Mouse (Mus musculus): ENCODE measurements at regions not wholly inside any gene's neighbourhood (a gene's known extent, or its start where the extent isn't known, plus 50 kb on each side); places are given as distances from the start of the nearest gene placed in this dataset.
A peak's percentile ranks its signal among the peaks of the same experiment; 100 is the strongest.

- in situ Hi-C loops (cut with MboI; ENCODE audit: low pct_ligation_motif_present, low pct_unique_long_range_greater_than_20kb, low sequenced_read_pairs): no loop called here
- TF ChIP-seq MEF2A (IDR thresholded peaks at IDR 0.05; ENCODE audit: borderline replicate concordance, low read depth, low read length): no peak
- TF ChIP-seq GABPA (IDR thresholded peaks at IDR 0.05; ENCODE audit: insufficient replicate concordance, low read depth, low read length): no peak
- no peak for TF ChIP-seq CHD2 (IDR thresholded peaks at IDR 0.05; ENCODE audit: low read length)
- TF ChIP-seq EP300 (IDR thresholded peaks at IDR 0.05; ENCODE audit: low read length): no peak
- no peak for TF ChIP-seq HCFC1 (IDR thresholded peaks at IDR 0.05; ENCODE audit: low read depth, low read length)
- TF ChIP-seq TBP (conservative IDR thresholded peaks at IDR 0.05; ENCODE audit: low read depth, low read length): no peak
- TF ChIP-seq NRF1 (IDR thresholded peaks at IDR 0.05; ENCODE audit: low read depth, low read length): no peak
- TF ChIP-seq NELFE (IDR thresholded peaks at IDR 0.05; ENCODE audit: low read depth, low read length): no peak
- no peaks in the 10 kb centered on the region for H3K36me3 ChIP-seq (replicated peaks in 1 of 2; ENCODE audit: control insufficient read depth in 1 of 2, insufficient read depth in 1 of 2, low read length in 1 of 2)
- H3K4me1 ChIP-seq (ENCODE audit: control insufficient read depth in 1 of 2, insufficient read depth in 2 of 2): peaks cover 0 to 54% of the 10 kb centered on the region in 2 experiments; a peak in 2 of 4 replicates
- H3K27me3 ChIP-seq (replicated peaks): no peaks in the 10 kb centered on the region
- no peaks in the 10 kb centered on the region for H3K79me2 ChIP-seq (replicated peaks; ENCODE audit: control insufficient read depth, extremely low read depth, insufficient read depth, poor library complexity, severe bottlenecking)
- dilution Hi-C loops (cut with MboI; ENCODE audit: extremely low pct_ligation_motif_present, extremely low pct_unique_long_range_greater_than_20kb, low sequenced_read_pairs): no loop called here
- H3K9ac ChIP-seq (ENCODE audit: insufficient read depth, low read depth): no peak overlapping the region
- H3K4me2 ChIP-seq (ENCODE audit: insufficient read depth, low read depth, poor library complexity, severe bottlenecking): no peak overlapping the region
- H3K27ac ChIP-seq (ENCODE audit: insufficient read depth, low read depth): no peak overlapping the region
- no peak for DNase-seq (ENCODE audit: extremely low read depth)
- no peaks in the 10 kb centered on the region for H3K9me3 ChIP-seq (replicated peaks; ENCODE audit: low read length)
- H3K4me3 ChIP-seq (replicated peaks in 1 of 3; ENCODE audit: low read depth in 2 of 3, low read length in 2 of 3, poor library complexity in 1 of 3): no peak overlapping the region
These were observed 140.9 kb downstream of the Lca5 start for GRCm38 (mm10) chr9:83300044-83300443.

DNA sequence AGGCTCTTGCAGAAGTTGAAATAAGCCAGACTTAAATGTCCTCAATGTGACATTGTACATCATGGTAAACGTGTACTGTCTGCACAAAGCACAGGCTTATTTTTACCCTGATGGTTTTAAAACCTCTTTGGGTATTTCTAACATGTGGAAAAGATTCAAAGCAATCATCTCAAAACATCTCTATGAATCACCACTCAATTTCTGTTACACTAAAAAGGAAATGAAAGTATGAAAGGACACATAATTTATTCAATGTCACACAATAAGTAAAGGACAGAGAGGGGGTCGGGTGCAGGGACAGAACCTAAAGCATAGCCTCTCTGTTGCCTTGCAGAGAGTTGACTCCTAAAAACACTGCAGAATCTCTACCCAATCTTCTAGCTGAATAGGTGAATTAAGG, 141.3 kb downstream of the Lca5 start:
- H3K27me3 ChIP-seq (replicated peaks): no peaks in the 10 kb centered on the region
- no peak overlapping the region for H3K27ac ChIP-seq (ENCODE audit: insufficient read depth, low read depth)
- TF ChIP-seq ZMIZ1 (IDR thresholded peaks at IDR 0.05; ENCODE audit: low read depth, low read length) (no peak), TCF12 (IDR thresholded peaks at IDR 0.05; ENCODE audit: low read depth, low read length) (no peak), E2F4 (IDR thresholded peaks at IDR 0.05; ENCODE audit: insufficient replicate concordance, low read depth, low read length) (no peak), RCOR1 (conservative IDR thresholded peaks at IDR 0.05; ENCODE audit: low read depth, low read length) (no peak), UBTF (IDR thresholded peaks at IDR 0.05; ENCODE audit: low read depth, low read length) (no peak), JUND (conservative IDR thresholded peaks at IDR 0.05; ENCODE audit: low read depth, low read length) (no peak), USF2 (conservative IDR thresholded peaks at IDR 0.05; ENCODE audit: low read depth, low read length) (no peak), KAT2A (IDR thresholded peaks at IDR 0.05; ENCODE audit: insufficient replicate concordance, low read length) (no peak), POLR2A (IDR thresholded peaks at IDR 0.05; ENCODE audit: low read depth, low read length) (no peak), GABPA (IDR thresholded peaks at IDR 0.05; ENCODE audit: insufficient replicate concordance, low read depth, low read length) (no peak), NRF1 (IDR thresholded peaks at IDR 0.05; ENCODE audit: low read depth, low read length) (no peak), SIN3A (IDR thresholded peaks at IDR 0.05; ENCODE audit: low read length) (no peak), NELFE (IDR thresholded peaks at IDR 0.05; ENCODE audit: low read depth, low read length) (no peak), IRF4 (IDR thresholded peaks at IDR 0.05; ENCODE audit: low read depth, low read length) (peak; percentile 77), EP300 (IDR thresholded peaks at IDR 0.05; ENCODE audit: low read length) (peak; percentile 58), MEF2A (IDR thresholded peaks at IDR 0.05; ENCODE audit: borderline replicate concordance, low read depth, low read length) (peak; percentile 76; the same call in 1 of the 2 replicates), CTCF (conservative IDR thresholded peaks at IDR 0.05 in 1 of 2, IDR thresholded peaks at IDR 0.05 in 1 of 2; ENCODE audit: low read depth in 2 of 2, low read length in 2 of 2) (no peak), JUN (IDR thresholded peaks at IDR 0.05; ENCODE audit: insufficient read depth, low read depth, low read length) (no peak)
- in situ Hi-C loops (cut with MboI; ENCODE audit: low pct_ligation_motif_present, low pct_unique_long_range_greater_than_20kb, low sequenced_read_pairs) (no loop called here), dilution Hi-C loops (cut with MboI; ENCODE audit: extremely low pct_ligation_motif_present, extremely low pct_unique_long_range_greater_than_20kb, low sequenced_read_pairs) (no loop called here)
- no peak overlapping the region for H3K4me2 ChIP-seq (ENCODE audit: insufficient read depth, low read depth, poor library complexity, severe bottlenecking)
- H3K9ac ChIP-seq (ENCODE audit: insufficient read depth, low read depth): no peak overlapping the region
- H3K4me1 ChIP-seq (ENCODE audit: control insufficient read depth in 1 of 2, insufficient read depth in 2 of 2): peaks cover 0 to 54% of the 10 kb centered on the region in 2 experiments; a peak in 2 of 4 replicates
- no peaks in the 10 kb centered on the region for H3K79me2 ChIP-seq (replicated peaks; ENCODE audit: control insufficient read depth, extremely low read depth, insufficient read depth, poor library complexity, severe bottlenecking)
- peak; percentile 45 for DNase-seq (ENCODE audit: extremely low read depth)
- H3K36me3 ChIP-seq (replicated peaks in 1 of 2; ENCODE audit: control insufficient read depth in 1 of 2, insufficient read depth in 1 of 2, low read length in 1 of 2): no peaks in the 10 kb centered on the region
- H3K9me3 ChIP-seq (replicated peaks; ENCODE audit: low read length): no peaks in the 10 kb centered on the region
- no peak overlapping the region for H3K4me3 ChIP-seq (replicated peaks in 1 of 3; ENCODE audit: low read depth in 2 of 3, low read length in 2 of 3, poor library complexity in 1 of 3)
